Mouse (Mus musculus): Measurements from ENCODE around the gene Dzip1.
A peak's percentile ranks its signal among the peaks of the same experiment; 100 is the strongest.

Gene Dzip1

DNA sequence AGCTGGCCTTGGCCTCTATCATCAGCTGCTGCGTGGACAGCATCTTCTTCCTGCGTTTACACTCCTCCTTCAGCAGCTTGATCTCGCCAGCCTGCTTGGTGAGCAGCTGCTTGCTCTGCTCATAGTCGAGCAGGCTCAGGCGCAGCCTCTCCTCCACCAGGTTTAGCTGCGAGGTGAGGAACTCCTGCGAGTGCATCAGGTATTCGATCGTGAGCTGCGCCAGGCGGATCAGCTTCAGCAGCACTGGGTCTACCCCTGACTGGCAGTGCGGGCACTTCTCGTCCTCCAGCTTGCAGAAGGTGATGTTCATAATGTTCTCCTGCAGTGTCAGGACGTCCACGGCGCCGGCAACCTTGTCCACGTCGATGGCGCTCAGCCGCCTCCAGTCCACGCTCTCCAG, 3.0 kb downstream of the Dzip1 start:
- no peak for DNase-seq (ENCODE audit: low spot score)

DNA sequence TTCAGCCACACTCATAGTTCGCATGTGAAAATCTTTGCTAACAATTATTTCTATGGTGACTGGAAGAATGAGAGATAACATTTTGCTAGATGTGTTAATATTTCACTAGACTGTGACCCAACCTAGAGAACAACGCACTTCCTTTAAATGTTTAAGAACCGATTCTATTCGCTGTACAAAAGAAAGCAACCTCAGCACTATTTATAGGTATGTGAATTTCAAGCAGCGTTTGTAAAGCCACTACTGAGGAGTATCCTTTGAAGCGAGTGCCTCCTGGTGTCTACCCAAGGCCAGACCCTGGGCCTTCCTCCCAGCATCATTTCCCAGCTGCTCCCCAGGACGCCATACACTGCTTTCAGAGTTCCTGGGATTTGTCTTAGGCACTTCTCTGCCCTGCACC, 4.6 kb downstream of the Dzip1 start:
- no peak for DNase-seq (ENCODE audit: low spot score)

DNA sequence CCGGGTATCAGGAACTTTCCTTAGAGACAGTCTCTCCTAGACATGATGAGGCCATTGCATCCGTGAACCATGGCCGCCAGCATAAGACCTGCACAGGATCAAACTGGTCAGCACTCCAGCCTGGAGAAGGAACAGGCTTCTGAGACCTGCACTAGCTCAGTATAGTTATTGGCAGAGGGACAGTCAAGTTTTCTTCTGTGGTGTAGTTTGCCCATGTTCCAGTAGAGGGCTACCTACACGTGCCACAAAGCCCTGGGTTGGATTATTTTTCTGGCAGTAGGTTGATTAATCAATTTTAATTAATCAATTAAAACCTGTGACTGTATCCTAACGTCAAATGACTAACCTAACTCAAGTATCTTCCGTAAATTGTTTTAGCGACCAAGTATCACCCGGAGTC, 6.2 kb downstream of the Dzip1 start:
- DNase-seq (ENCODE audit: low spot score), result peak; percentile 57

DNA sequence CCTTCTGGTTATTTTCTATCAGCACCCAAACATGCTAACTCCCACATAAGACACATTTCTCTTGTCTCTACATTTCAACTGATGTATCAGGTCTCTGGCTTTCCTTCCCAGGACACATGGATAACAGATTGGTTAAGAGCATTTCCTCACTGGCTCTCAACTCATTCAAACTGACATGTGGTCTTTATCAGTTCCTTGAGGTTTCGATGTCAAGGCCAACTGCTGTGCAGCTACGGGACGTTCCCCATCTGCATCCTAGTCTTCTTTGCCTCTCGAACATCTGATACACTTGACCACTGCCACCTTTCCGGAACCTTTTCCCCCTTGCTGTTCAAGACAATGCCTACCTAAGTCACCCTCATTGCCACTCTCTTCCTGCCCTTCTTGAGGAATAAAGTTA, 11.6 kb downstream of the Dzip1 start:
- DNase-seq (ENCODE audit: low spot score), result no peak

DNA sequence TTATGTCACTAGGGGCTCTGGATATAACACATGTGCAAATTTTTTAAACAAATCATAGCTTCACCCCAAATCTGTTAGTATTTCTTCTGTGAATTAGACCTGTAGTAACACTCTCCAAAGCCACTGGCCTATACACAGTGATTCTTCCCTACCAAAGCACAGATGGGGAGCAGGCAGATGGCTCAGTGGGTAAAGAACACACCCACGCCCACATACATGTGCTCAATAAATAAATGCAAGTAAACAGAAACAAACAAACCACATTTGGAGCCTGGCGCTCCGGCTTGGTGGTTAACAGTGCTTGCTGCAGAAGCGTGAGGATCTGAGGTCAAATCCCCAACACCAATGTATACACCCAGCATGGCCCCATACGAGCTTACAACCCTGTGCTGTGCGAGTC, 13.7 kb downstream of the Dzip1 start:
- DNase-seq (ENCODE audit: low spot score), result no peak

DNA sequence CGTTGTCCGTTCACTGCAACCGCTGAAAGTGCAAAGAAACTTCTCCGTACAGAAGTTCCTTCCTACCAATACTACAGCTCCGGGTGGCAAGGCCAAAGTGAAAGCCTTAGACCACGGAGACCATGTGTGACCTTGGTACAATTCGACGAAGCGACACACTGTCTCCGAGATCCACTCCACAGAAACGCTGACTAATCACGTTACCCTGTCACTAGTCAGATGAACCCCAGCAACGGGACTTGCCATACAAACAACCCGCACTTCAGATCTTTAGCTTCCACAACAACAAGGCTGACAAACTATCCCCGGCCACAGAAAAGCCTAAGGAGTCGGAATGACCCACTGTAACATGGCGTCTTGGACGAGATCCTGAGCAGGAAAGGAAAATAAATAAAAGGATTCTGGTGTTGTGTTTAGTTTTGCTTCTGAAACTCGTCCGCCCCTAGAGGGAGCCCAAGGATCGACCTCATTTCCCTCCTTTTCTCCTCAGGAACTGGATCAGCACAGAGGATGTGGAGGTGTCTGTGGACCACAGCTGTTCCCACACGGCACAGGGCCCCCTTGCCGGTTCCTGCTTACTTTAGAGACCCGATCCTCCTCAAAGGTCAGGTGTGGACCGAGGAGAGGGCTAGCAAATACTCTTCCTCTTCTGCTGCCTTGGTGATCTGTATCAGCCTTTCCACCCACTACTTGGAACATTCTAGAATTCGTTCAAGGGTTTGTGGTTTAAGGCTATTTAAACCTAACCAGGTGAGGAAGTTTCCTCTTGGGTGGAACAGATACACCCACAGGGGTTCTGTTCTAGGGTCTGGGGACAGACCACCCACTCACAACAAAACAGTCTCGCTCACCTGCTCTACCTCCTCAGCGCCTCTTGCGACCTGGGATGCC, 14.7 kb downstream of the Dzip1 start:
- peak; percentile 67 for DNase-seq (ENCODE audit: low spot score)

DNA sequence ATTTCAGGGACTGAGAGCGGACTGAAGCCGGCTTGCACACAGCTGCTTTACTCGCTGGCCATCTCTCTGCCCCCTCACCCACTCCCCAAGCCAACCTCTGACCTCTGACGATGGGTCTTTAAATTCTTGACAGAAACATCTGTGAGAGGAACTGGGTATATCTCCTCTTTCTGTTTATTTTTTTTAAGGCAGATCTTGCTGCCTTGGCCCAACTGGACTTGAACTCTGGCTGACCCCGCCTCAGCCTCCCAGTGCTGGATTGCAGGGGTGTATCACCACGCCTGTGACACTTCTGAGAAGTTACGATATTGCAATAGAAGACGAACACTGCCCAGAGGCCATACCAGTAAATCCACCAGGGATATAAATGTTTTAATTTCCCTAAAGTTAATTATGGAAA, 15.4 kb downstream of the Dzip1 start:
- peak; percentile 32 for DNase-seq (ENCODE audit: low spot score)

DNA sequence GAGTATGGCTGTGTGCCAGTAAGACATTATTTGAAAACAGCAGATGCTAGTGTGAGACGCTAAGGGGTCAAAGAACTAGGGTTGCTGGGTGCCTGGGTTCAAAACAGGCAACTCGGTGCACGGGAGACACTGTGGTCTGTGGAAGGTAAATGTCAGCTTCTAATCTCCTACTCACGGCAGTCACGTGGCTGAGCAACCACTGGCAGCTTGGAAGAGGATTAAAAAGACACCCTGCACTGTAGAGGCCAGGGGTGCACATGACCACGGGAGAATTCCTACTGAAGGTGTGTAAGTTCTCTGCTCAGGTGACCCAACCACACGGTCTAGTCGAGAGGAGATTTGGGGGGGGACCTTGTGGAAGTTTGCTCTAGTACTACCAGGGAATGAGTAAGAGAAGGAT, 17.7 kb downstream of the Dzip1 start:
- no peak for DNase-seq (ENCODE audit: low spot score)

DNA sequence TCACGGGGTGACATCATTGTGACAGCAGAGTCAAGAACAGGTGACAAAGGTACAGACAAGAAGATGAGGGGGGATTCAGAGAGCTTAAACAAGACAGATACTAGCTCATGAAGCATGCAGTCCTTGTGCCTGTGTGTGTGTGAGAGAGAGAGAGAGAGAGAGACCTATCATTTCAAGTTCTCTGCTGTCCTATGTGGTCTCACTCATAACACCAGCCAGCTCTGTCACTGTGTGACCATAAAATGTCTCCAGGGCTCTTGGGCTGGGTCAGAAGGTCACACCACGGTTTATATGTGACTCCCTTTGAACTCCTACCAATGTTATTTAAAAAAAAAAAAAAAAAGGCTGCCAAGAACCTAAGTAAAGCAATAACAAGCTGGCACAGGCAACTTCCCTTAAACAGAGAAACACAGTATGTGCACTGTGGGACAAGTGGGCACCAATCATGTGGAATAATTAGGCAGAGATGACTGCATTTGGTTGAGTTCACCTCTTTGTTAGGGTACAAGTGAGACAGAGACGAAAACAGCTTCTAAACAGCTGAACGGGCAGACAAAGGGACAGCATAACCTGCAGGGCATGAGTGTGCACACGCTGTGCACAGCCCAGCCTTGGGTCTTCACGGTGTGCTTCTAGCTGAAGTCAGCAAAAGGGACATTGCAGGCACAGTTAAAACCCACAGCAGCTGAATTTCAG, 21.2 kb downstream of the Dzip1 start:
- DNase-seq (ENCODE audit: low spot score), result no peak

DNA sequence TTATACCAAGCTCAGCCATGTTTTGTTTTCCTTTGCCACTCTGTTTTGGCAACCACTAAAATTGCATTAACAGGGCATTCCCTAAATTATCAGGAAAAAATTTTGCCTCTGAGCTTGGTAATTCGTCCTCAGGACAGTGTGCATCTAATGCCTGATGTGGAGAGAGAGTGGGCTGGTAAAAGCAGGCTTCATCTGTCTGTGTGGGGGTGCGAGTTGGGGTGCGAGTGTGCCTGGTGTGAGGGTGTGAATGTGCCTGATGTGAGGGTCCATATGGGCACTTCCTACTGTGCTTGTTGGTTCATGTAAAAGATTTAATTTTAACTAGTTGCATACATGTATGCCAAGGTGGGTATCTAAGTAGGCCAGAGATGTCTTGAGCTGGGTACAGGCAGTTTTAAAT, 21.9 kb downstream of the Dzip1 start:
- no peak for DNase-seq (ENCODE audit: low spot score)

DNA sequence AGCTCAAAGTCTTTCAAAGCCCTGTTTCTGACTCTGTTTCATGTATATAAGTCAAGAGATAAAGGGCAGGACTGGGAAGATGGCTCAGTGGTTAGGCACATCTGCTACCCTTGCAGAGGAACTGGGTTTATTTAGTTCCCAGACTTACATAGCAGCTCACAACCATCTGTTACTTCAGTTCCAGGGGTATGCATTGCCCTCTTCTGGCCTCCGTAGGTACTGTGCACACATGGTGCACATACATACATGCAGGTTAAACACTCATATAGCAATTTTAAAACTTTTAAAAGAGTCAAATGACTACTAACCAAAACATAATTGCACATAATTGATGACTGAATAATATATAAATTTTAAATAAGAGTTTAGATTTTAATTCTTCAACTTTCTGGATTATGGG, 24.3 kb downstream of the Dzip1 start:
- no peak for DNase-seq (ENCODE audit: low spot score)

DNA sequence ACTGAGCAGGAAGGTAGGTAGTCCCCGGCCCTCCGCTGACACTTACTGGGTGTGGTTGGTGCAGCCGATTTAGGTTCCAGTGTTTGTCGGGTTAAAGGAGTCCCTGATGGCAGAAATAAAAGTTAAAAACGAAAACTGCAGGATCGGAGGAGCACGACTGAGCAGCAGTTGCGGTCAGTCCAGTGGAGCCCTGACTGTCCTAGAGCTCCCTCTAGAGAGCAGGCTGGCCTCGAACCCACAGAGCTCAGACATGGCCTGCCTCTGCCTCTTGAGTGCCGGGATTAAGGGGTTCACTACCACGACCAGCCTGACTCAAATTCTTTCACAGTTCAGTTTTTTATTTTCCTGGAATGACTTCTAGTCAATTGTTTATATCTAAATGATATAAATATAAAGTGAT, 25.3 kb downstream of the Dzip1 start:
- no peak for DNase-seq (ENCODE audit: low spot score)

DNA sequence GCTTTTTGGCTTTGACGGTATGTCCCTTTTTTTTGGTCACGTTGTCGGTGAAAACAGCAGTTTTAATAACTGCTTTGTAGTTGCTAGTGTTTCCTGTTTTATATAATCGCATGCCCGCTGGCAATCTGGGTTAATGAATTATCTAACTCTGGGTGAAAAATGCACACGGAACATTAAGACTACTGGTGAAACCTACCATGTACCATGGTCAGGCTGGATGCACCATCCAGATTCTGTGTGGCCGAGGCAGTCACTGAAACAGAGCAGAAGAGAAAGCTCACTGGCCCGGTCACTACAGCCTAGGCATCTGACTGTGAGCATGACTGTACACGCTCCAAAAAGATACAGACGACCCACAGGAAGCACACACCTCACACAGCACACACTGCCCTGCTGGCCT, 29.6 kb downstream of the Dzip1 start:
- DNase-seq (ENCODE audit: low spot score), result no peak

DNA sequence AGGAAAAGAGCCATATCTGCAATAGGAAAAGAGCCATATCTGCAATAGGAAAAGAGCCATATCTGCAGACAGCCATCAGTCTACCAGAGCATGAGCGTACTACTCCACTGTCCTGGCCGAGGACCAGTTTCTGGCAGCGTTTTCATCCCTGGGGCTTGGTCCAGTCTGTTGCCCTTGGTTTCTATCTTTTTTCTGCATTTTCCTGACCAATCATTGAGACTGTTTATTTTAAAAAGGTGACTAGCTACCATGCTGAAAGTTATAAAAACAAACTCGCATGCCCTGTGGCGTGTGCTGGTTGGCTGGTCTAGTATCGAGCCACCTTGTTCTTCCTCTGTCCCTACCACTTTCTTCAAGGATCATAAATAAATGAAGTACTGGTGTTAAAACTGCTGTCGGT, 30.0 kb downstream of the Dzip1 start:
- DNase-seq (ENCODE audit: low spot score), result no peak

DNA sequence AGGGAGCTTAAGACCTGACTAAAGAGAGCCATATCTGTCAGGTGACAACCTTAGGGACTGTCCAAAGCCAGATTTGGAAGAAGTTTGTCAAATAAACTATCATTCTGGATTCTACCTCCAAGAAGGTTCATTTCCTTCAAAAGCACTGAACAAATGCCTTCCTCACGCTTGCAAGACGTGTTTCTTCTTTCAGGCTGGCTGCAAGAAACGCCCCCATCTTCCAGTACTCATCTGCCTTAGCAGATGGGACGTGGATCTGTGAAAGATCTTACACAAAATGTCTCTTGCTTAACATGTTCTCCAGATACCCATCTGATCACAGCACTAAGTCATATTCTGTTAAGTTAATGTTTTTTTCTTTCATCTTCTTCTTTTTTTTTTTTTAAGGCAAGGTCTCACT, 35.2 kb downstream of the Dzip1 start:
- DNase-seq (ENCODE audit: low spot score), result no peak

DNA sequence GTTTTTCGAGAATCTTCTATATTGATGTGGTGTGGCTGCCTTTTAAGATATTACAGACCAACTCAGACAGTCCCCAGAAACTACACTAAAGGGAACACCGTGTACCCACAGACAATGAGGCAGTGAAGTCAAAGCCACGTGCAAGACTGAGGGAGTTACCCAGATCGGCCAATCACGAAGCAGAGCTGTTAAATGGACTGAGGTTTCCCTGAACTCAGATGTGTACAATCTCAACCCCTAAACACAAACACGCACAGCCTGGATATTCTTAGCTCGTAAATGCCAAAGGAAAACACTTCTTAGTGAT, 41.1 kb downstream of the Dzip1 start:
- DNase-seq (ENCODE audit: low spot score), result no peak

DNA sequence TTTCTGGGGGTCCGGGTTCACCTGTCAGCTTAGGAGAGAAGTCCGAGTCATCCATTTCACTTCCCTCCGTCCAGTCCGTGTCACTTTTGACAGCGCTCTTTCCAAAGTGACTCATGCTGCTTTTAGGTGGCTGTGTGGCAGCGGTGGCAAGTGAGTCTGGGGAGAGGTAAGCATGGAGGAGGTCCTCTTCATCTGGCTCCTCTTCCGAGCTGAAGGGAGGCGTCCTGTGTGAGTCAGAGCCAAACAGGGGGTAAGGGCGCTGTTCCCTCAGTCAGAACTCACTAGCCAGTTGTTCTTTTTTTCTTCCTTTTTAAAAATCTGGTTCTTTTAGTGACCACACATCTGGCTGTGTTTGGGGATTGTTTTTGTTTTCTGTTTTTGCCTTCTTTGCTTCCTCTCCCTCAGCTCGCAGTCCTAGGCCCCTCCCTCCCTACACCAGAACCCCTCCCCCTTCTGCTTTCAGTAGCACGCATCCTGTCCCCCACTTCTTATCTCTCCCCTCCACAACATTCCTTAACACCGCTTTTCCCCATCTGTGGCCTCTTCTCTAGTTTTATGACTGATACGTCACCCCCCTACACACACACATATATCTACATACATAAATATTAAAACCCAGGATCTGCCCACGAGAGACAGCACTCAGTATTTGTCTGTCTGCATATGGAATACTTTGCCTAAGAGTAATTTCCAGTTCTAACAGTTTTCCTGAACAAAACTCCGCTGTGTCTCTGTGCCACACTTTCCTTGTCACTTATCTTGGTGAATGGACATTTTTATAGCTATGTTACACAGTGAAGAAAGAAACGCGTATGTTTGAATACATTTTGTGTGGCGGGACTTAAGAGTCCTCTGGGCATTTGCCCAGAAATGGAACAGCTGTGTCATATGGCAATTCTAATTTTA, 41.7 kb downstream of the Dzip1 start:
- no peak for DNase-seq (ENCODE audit: low spot score)

DNA sequence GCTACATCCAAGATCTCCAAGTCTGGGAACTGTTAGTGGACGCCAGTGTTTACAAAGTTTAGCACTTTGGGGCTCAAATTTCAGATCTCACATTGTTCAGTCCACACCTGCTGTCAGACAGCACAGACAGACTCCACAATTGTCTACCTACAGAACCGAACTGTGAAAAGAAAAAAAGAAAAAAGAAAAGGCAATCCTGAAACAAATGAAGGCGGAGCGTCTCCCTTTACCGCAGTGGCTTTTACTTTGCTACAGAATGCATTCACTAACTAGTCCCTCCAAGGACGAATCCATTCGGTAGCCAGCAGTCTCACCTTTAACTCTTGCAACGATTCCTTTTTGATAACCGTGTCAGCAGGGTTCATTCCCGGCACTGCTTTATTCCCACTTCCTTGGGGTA, 44.6 kb downstream of the Dzip1 start:
- DNase-seq (ENCODE audit: low spot score), result no peak

DNA sequence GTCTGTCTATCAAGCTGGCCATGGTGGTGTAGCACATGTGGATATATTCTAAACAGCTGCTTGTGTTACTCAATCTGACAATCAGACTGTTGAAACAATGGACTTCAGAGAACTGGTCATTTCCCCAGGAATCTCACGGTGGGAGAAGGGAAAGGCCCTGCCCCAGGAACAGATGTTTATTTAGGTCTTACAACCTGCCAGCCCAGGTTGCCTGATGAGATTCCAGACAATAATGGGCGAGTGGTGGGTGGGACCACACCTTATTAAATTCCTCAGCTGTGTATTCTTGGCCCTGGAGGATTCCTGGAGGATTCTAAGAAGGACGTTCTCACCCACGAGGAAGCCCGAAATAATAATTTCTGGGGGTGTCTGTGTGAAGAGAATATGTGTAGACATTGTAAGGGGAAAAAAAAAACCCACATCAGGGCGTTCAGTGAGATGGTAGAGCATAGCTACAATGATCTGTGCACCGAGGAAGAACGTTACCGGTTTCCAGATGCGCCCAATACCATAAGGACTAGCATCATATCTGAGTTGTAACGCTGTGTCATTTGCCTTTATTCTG, 46.8 kb downstream of the Dzip1 start:
- DNase-seq (ENCODE audit: low spot score), result no peak

DNA sequence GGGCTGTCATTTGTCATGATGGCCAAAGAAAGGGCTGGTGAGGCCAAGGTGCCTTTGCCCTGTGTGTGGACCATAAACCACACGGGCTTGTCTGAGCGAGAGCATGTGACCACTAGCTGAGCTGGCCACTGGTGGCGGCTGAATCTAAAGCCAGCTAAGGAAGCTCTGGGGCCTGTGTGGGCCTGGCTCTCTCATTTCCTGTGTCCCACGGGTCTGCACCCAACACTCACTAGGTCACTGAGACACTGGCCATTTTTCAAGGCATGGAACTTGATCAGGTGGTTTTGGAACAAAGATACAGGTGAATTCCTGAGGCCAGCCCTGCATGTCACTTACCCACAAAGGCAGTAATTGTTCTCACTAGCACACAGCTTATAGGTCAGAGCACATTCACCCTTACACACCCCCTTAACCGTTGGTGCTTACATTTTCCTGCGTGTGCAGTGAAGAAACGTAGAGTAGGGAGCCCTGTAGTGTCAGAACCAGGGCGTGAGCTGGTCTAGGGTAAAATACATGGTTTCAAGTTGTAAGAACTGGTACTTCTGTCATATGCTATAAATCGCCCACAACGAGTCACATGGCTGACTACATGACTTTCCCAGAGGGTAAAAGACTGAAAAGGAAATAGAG, 50.4 kb downstream of the Dzip1 start:
- no peak for DNase-seq (ENCODE audit: low spot score)

DNA sequence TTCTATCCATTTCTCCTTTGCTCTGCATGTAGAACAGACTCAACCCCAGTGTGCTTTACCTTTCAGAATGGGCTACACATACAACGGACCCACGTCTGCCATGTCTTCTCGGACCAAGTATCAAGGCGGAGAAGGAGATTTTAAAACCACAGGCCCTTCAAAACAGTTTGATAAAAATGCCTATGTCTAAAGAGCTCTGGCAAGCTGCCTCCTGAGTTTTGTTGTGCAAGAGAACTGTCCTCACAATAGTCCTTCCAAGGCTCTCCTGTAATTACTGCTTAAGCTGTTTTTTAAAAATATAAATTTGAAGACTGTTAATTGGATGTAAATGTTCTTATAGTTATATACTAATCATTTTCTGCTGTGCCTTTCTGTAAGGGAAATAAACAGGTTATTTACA, 51.1 kb downstream of the Dzip1 start:
- peak; percentile 50 for DNase-seq (ENCODE audit: low spot score)

DNA sequence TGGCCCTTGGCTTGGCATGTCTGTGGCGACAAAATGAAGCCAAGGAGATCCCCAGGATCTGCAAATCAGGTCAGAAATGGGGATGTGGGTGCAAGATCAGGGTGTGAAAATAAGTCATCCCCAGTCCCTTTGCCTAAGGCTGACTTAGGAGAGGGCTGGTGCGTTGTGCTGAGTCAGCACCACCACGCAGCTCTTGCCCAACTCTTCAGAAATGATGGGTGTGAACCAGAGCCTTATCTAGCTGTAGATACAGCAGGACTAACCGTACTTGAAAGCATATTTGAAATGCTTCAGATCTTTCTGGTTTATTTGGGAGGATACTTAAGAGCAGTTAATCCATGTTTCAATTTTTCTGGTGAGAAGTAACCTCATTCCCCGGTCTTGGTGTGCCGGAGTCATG, 55.5 kb downstream of the Dzip1 start:
- DNase-seq (ENCODE audit: low spot score), result no peak

All from adipocyte (in vitro differentiated cells).